Mouse (Mus musculus): ENCODE results near the gene Atp6v1e1.

DNA sequence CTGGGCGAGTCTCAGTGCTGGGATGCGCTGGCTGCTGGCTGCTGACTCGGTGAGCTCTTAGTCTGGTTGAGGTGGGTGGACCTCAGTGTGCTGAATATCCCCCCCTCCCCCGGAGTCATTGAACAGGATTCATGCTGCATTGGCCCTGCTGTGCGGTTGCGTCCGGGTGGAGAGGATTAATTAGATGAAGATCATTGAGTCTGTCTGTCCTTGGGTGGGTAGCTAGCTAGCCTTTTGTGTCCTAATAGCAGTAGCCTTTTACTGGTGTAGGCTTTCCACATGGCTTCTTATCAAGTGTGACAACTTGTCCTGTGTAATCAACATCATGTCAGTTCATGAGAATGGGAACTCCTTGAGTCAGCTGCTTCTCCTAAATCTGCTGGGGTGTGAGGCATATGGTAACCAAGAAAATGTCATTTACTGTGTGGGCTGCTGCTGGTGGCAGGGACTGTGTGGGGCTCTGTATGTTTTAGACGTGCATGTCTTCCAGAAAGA, 35.7 kb upstream of the Atp6v1e1 start:
- TF ChIP-seq CTCF (IDR thresholded peaks at IDR 0.05; ENCODE audit: control insufficient read depth, insufficient read depth, insufficient read length) (no peak), MAX (IDR thresholded peaks at IDR 0.05) (no peak), USF1 (IDR thresholded peaks at IDR 0.05; ENCODE audit: low read depth) (no peak), MYOD1 (IDR thresholded peaks at IDR 0.05; ENCODE audit: control insufficient read depth, insufficient read length, low read depth) (no peak), CEBPB (IDR thresholded peaks at IDR 0.05; ENCODE audit: low read depth) (no peak), MYOG (IDR thresholded peaks at IDR 0.05; ENCODE audit: control insufficient read depth, extremely low read depth, insufficient read length) (no peak), FOSL1 (IDR thresholded peaks at IDR 0.05; ENCODE audit: insufficient read depth, low read length, poor library complexity, severe bottlenecking) (no peak)

Data from C2C12 (cell line).